Mouse (Mus musculus): ENCODE data around the gene Foxe1.

Gene Foxe1

DNA sequence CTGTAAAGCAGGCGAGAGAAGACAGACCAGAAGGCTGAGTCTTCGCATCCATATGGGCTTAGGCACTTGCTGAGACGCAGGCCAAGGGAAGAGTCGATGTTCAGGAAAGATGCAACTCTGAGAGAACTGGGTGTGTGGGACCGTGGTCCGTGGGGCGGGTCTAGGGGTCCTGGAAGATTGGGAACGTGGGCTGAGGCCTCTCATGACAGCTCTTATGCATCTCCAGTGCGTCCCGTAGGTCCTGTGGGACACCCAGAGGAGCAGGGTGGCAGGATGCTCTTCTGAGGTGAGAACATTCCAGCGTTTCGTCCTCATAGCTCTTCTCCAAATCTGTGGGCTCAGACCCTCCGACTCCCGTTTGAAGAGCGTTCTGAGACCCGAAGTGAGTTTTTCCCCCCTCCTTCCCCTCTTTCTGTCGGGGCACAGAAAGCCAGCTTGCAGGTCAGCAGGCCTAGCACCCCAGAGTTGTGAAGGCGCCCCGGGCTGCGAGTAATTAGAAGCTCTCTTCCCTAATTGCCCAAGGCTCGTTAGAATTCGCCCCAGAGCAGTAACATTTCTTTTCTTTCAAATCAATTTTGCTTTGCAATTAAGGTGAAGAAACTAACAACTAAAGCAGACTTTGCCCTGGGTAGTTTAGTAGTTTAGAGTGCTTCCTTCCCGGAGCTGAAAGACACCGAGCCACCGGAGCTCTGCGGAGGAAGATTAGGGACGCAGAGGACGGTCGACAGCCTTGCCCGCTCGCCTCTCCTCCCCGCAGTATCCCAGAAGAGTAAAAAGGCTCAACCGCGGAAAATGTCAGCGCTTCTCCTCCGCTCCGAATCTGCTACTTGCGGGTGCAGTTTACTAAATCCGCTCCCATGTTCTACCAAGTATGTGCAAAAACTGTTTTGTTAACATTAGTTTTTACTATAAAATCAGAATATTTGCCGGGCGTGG is 4.4 kb downstream of the Foxe1 start:
- DNase-seq (ENCODE audit: low spot score in 2 of 2): no peak

DNA sequence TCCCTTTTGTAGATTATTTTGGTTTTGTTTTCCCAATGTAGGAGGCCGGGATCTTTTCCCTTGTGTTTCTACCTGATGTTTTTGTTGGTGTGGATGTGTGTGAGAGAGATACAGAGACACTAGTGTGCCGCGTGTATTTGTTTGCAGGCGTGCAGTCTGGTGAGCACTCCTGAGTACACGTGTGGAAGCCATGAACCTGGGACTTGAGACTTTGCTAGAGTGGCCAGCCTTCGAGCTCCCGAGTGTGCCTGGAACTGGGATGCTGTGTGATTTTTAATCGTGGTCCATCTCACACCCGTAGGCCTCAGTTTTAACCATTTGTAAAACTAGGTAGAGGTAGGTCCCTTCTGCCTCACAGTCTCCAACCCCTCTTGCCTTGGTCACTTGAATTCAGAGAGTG is 5.5 kb downstream of the Foxe1 start:
- DNase-seq (ENCODE audit: low spot score in 2 of 2): no peak

DNA sequence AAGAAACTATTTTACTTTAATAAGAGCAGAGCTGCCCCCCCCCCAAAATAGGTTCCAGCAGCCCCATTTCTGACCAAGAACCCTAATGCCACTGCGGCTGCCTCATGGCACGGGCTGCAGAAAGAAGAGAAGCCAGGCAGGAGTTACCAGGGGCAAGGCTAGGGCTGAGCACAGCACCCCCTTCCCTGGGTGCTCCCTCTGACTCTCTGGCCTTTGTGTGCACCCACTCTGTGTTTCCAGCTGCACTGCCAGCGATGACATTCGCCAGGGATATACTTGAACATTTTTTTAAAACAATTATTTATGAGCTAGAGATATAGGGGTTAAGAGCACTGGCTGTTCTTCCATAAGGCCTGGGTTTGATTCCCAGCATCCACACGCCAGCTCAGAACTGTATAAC is 6.1 kb downstream of the Foxe1 start:
- no peak for DNase-seq (ENCODE audit: low spot score in 2 of 2)

DNA sequence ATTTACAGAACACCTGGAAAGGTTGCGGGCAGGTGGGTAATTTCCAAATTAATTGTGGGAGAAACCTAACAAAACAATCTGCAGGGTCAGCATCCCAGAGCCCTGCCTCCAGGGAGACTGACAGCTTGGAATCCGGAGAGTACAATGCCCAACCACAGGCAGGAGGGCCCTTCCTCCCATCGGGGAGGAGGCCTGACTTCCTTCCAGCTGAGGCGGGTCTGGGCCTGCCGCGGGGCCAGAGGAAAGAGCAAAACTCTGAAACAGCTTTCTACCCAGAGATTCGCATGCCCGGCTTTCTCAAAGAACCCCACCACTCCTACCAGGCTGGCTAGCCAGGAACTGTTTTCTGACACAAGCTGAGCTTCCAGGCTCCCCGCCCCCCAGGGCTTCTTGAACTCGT is 9.6 kb downstream of the Foxe1 start:
- no peak for DNase-seq (ENCODE audit: low spot score in 2 of 2)

DNA sequence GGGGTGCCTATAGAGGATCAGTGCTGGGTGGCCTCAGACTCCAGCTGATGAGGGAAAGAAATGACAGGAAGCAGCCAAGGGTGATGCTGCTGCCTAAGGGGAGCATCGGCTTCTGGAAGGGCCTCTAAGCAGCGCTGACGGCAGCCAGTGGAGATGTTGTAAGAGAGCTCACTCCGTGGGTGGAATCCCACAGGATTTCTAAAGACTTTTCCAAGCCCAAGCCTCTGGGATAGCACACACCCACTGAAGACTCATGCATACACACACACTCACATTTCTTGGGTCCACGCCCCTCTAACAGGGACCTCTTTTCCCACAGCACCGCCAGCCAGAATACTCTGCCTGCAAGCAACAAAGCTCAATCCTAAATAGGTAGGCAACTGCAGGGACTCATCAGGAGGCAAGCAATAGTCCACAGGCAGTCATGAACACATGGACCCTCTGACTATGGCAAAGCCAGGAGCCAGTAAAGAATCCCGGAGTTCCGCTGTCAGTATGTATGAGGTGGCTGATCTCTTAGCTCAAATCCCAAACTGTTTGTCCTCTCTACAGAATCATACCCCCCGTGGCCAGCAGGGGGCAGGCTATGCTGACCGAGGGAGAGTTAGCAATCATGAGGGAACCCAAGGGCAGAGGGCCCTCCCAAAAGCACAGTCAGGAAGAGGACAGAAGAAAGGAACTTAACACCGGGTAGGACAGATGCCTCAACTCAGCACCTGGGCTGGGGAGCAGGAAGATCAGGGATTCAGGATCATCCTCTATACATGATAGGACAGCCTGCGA is 13.1 kb downstream of the Foxe1 start:
- DNase-seq (ENCODE audit: low spot score in 2 of 2): peak in 1 of 2 experiments; percentile 55

DNA sequence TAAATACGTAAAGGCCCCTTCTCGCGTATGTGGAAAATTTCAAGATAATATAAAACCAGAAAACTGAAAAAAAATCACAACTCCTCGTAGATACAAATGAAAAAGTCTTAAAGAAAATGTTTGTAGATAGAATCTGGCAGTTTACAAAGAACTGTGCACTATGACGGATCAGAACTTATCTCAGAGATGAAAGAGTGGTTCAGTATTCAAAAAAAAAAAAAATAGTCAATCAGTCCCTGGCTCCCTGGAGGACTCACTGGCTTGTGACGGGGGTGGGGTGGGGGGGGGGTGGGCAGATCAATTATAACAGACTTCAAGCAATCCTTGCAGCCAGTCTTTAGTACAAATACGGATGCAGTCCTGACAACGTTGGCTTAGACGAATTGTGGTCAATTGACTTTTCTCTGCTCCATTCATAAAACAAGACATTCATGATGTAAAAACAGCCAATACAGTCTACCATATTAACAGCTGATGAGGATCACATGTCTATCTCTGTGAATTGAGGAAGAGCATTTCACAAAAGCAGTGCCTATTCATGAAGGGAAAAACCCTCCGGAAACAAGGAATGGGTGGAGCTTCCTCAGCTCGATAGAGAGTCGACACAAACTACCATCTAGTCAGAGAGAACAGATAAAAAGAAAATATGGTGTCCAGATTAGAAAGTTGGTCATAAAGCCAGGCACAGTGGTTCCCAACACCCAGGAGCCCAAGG is 16.3 kb downstream of the Foxe1 start:
- no peak for DNase-seq (ENCODE audit: low spot score in 2 of 2)

DNA sequence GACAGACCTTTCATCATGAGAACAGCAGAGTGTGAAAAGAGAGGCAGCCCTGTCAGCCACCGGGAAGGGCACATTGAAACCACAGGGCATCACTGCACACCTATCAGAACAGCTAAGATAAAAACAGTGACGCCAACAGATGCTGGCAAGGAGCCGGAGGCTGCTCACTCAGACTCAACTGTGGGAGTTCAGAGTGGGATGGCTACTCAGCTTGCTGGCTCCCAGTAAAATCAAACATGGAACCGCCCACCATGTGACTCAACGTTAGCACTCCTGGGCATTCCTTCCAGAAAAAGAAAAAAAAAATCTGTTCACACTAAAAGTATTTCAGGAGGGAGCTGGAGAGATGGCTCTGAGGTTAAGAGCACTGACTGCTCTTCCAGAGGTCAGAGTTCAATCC is 17.8 kb downstream of the Foxe1 start:
- DNase-seq (ENCODE audit: low spot score in 2 of 2): no peak

DNA sequence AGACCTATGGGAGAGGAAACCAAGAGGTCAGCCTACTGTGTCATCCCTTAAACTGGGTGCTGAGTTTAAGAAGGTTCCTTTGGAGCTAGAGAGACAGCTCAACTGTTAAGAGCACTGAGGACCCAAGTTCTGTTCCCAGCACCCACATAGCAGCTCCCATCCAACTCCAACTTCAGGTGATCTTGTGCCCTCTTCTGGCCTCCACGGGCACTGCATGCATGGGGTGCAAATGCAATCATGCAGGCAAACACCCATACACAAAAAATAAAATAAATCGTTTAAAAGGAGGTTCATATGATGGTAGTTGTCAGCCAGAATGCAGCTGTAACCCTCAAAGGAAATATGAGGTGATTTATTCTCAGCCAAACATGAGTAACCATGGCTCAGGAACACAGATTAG is 21.0 kb downstream of the Foxe1 start:
- no peak for DNase-seq (ENCODE audit: low spot score in 2 of 2)

DNA sequence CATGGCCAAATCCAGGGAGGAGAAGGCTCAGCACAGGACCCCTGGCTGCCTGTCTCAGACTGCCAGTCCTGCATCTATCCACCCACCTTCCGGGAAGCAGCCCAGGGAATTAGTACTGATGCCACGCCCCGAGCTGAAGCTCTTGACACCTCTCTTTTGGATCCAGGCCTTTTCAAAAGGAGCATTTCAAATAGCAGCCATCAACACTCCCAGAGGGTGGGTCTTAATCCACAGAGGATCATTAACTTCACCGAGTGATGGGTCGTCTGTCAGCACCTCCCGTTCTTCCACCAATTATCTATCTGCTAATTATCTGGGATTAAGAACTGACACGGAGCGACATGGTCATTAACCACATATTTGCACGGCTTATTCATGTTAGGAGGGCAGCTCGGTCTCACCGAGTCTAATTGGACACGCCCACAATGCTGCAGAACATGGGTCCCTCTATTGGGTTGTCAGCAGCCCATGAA is 24.1 kb downstream of the Foxe1 start:
- DNase-seq (ENCODE audit: low spot score in 2 of 2): no peak

DNA sequence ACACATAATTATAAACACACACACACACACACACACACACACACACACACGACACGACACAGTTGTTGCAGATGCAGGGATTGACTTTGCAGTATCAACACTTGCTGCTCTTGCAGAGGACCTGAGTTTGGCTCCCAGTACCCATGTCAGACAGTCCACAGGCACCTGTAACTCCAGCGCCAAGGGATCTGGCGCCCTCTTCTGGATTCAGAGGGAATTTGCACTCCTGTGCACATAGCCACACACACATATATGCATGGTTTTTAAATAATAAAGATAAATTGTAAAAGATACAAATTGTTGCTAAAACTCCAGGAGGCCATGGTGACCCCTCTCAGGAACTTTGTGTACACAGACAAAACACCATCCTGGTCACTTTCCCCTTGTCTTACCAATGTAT is 25.7 kb downstream of the Foxe1 start:
- no peak for DNase-seq (ENCODE audit: low spot score in 2 of 2)

DNA sequence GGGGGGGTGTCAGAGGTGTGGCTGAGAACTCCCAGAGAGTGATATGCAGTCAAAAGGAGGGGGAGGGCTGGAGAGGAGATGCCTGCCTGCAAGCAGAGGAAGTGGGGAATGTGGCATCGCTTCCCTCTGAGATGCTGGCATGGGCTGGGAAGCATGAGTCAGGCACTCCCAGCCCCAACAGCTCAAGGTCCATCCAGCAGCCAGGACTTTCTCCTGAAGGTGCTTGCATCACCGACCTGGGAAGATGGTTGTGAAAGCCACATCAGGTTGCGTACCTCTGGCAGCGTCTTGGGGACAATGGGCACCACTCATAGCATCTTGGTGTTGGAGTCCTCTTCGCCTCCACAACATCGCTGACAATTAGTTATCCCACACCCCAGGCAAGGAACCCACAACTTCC is 27.0 kb downstream of the Foxe1 start:
- no peak for DNase-seq (ENCODE audit: low spot score in 2 of 2)

DNA sequence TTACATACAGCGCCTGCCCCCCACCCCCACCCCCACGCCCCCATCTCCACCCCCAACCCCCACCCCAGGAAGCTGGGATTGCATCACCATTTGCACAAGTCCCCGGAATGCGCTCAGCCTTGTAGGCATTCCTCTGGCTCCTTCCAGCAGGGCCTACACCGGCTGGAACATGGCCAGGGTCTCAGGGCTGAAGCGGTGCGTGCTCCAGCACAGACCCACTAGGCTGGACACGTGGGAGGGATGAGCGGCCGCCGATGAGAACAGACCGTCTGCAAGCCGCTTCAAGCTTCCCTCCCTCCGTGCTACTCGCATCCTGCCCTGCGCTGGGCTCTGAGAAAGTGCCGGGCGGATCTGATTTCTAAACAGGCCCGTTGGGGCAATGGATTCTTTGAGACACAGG is 27.6 kb downstream of the Foxe1 start:
- DNase-seq (ENCODE audit: low spot score in 2 of 2): peak; percentile 66 to 67

DNA sequence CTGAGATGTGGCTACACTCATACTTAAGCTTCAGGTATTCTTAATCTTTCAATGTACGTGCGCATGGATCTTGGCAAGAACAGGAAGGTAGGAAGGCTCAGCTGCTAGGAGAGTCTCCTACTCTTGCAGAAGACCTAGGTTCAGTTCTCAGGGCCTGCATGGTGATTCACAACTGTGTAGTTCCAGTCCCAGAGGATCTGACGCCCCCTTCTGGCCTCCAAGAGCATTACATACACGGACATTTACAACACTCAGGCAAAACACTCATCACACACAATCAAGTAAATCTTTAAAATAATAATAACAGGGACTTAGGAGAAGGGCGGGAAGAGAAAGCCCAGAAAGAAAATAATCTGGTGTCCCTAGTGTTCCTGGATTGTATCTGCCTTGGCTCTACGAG is 31.0 kb downstream of the Foxe1 start:
- DNase-seq (ENCODE audit: low spot score in 2 of 2): no peak

DNA sequence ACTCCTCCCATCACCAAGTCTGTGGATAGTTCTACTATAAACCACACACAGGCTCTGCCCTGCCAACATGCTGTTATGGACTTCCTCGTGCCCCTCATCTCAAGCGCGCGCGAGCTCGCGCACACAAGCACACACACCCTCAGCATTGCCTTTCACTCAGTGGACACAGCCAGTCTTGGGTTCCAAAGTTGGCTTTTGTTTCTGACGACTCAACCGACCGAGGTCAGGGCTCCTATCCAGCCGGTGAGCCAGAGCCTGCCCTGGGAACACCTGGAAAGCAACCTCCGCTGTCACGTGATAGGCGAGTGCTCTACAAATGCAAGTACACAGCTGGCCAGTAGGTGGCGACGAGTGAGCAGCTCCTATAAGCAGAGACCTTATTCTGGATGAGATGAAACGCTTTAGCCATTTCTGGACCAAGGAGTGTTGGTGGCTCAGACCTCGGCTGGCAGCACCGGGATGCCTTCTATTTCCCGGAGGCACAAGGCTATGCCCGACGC is 31.5 kb downstream of the Foxe1 start:
- DNase-seq (ENCODE audit: low spot score in 2 of 2): peak; percentile 90 to 91

DNA sequence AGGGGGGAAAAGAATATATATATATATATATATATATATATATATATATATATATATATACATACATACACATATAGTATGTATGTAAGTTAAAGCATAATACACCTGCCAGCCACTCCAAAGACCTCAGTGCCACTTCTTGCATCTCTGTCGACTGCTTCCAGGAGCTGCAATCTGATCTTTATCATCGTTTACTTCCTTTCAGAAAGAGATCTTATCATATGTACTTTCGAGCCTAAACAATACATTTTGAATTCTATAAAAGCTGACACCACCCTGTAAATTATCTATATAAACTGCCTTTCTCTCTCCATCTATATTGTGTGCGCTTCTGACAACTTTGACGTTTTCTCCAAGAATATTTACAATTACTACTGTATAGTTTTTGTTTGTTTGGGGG is 45.1 kb downstream of the Foxe1 start:
- no peak for DNase-seq (ENCODE audit: low spot score in 2 of 2)

DNA sequence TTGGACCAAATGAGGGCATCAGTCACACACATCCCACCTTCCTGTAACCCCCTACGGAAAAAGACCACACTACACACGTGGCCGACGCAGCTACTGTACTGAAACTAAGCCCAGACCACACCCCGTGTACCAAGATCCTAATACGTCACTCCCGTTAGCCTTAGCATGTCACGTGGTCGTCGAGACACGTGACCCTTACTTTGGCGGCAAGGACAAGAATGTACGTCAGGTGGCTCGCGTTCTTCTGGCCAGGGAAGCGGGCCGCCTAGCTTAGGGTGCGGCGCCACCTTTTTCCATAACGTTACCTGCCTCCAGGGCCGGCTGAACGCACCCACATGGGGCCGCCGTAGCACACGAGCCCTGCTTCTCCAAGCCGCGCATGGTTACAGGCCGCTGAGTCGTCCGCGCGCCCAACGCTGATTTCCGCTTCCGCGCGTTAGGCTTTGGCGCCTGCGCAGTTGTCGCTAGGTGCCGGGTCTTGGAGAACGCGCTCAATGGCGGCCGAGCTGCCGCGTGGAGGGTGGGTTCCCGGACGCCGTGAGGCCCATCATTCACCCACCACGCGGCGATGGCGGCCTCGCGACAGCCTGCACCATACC is 45.7 kb downstream of the Foxe1 start, which contains the start of gene Trmo:
Trmo (minus strand) TSS at position 425 of the 599 bp plus-strand sequence.
- DNase-seq (ENCODE audit: low spot score in 2 of 2): peak; percentile 97

DNA sequence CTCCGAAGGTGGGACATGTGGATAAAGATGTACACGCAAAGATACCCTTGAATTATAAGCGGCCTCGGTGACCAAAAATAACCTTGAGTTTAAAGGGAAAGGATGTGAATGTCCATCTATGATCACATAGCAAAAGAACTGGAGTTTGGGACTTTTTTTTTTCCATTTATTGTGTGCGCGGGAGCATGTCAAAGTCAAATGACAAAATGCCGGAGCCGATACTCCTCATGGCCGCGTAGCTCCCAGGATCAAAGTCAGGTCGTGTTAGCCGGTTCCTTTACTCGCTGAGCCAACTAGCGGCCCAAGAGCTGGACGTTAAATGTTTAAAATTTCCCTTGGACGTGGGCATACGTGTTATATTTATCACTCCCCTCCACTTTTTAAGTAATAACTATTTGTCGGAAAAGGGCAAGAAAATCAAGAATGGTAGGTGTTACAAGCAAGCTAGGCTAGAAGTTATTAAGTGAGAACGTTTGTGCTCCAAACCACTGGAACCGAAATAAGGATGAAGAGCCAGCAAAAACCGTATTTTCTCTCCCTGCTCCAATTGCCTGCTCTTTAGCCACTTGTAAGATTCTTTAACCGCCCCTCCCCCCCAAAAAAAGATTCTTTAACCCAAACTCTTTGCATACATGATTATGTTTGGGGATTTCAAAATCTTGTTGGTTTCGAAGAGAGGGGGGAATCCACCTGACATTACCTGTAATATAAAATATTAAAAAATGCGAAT is 46.4 kb downstream of the Foxe1 start:
- peak in 1 of 2 experiments; percentile 53 for DNase-seq (ENCODE audit: low spot score in 2 of 2)

DNA sequence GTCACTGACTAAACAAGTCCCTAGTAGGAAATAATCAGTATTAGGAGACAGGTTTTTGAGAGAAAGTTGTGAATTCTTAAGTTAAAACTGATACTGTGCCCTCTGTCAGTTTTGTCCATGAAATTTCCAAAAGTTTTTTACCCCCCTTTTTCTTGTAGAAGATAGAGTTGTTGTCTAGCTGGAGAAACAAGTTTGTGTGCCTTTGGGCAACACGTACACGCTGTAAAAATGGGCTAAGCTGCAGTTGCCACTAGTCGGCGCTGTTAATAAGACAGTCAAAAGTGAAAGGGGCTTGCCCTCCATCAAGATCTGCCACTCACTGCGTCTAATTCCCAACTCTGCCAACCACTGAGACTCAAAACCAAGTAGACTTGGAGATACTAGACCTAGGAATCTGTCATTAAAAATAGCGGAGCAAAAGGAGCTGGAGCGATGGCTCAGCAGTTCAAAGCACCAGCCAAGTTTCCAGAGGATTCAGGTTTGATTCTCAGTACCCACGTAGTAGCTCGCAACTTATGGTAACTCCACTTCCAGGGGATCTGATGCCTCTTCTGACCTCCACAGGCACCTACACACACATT is 47.1 kb downstream of the Foxe1 start:
- peak; percentile 81 to 87 for DNase-seq (ENCODE audit: low spot score in 2 of 2)

DNA sequence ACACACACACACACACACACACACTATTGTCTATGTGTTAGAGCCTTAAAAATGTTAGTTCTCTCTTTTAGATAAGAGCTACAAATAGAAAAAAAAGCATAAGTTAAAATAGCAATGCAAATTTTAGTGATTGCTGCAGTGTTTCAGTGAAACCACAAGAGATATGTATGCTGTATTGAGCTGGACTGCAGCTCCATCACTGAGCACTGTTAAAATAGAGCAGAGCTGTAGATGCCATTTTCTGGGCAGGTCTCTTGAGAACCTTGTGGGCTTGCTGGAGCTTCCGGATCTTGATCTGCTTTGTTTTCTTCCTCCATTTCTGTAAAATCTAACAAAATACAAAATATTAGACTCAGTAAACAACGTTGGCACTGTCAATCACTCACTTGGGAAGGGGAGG is 51.0 kb downstream of the Foxe1 start:
- no peak for DNase-seq (ENCODE audit: low spot score in 2 of 2)

DNA sequence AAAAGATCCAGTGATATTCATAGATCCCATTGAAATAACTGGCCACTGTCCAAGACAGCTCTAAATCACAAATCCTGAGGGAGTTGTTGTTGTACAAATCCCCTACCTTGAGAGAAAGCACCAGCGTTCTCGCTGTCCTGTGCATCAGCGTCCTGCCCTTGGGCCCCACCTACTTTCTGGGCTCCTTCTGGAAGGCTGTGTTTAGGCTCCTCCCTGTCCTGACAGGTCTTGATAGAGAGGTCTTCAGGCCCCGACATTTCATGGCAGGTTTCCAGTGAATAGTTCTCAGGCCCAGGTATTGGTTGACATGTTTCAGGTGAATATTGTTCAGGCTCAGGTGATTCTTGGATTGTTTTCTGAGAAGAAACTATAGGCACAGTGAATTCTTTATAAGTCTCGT is 52.3 kb downstream of the Foxe1 start:
- DNase-seq (ENCODE audit: low spot score in 2 of 2): no peak

Data from right cerebral cortex, postnatal 10 days (tissue).